Mouse (Mus musculus) layer of hippocampus, adult 11-12 months (tissue): Measurements from ENCODE around the gene Gna15.

Source experiments
- DNase-seq: peaks from one replicate; pipeline ENCODE4 v3.0.0; 2022; ENCODE audit warnings: low spot score

Gna15 gene

DNA sequence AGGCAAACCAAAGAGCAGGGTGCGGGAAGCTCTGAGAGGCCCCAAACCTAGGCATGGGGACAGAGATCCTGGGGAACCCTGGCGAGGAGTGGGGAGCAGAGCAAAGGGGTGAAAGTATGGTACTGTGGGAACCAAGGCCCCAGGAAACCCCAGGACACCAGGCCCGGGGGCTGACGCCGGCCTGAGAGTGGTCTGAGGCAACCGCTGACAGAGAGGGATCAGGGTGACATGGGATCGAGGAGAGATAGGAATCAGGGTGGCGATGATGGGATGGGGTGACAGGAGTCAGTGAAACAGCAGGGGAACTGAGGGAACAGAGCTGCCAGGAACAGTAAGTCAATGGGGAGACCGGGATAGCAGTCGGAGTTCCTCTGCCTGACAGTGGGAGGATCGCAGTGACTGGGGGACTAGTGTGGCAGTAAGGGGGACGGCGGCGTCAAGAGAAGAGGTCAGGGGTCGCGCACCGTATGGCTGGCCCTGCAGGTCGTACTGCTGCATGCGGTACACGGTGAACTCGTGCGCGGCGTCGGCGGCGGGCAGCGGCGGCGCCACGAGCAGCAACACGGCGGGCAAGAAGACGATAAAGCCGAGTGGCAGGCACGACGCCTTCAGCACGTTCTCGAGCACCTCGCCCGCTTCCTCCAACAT lies 28.3 kb downstream of the Gna15 start:
- peak; percentile 69 for DNase-seq

DNA sequence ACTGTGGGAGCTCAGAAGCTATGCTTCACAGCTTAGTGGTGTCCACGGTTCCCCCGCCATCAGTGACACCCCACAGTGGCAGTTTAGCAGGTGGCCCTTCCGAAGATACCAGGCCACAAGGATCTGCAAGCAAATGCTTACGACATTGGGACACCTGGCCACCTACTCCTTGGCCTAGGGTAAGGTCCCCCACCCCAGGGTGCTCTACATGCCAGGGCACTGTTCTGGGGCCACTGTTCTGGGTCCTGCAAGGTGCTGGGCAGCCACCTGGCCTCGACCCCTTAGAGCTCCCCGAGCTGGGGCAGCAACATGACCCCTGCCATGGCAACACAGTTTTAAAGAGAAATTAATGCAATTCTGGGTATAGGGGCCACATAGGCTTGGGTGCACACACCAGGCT lies 28.9 kb downstream of the Gna15 start:
- DNase-seq = no peak

DNA sequence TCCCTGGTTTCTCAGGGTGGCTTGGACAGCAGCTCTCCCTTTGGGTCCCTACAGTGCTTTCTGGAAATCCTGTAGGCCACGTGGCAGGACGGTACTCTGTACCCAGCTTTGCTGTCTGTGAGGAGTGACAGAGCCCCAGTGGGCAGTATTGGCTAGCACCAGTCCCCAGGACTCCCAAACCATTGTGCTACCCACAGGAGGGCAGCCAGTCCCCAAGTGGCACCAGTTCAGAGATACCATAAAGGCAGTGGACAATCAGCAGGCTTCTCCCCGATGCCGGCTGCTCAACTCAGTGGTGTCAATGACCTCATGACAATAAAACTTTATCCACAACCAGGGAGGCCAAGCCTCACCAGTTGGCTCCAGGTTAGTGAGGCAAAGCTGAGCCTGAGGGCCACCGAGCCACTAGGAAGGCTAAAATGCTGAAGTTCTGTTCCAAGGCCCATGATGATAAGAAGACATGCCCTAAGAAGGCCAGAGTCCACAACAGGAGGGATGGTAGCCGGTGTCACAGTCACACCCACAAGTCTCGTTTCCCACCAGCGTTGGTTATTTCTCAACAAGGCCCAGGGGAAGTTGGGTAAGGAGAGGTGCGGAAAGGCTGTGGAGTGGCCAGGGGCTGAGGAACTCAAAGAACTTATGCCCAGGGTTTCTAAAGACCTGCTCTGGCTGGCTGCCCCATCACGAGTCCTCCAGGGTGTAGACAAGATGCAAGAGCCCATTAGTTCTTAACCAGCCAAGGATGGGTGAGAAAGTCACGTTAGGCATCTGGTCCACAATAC lies 29.6 kb downstream of the Gna15 start:
- peak; percentile 31 for DNase-seq

DNA sequence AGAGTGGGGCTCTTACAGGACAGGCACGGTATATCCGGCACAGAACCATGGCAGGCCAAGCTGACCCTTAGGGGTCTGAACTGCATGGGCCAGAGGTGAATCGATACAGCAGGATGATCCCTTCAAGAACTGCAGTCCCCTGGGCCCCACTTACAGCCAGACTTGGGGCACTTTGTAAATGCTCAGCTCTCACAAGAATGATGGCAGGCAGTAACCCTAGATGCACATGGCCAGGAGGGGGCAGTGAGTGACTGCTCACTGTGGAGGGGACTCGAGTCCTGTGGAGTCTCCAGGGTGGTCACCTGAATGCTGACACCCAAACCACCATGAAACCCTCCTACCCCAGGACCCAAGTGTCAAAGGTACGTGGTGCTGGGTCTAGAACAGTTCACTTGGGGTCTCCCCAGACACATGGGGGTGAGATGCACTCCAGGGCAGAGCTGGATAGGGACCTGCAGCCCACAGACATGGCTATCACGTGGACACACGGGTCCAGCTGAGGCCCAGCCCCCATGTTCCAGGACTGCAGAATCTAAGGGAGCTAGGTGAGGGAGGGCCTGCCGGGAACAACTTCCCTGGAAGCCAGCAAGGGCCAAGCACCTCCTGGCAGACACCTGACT lies 30.3 kb downstream of the Gna15 start:
- DNase-seq = no peak

DNA sequence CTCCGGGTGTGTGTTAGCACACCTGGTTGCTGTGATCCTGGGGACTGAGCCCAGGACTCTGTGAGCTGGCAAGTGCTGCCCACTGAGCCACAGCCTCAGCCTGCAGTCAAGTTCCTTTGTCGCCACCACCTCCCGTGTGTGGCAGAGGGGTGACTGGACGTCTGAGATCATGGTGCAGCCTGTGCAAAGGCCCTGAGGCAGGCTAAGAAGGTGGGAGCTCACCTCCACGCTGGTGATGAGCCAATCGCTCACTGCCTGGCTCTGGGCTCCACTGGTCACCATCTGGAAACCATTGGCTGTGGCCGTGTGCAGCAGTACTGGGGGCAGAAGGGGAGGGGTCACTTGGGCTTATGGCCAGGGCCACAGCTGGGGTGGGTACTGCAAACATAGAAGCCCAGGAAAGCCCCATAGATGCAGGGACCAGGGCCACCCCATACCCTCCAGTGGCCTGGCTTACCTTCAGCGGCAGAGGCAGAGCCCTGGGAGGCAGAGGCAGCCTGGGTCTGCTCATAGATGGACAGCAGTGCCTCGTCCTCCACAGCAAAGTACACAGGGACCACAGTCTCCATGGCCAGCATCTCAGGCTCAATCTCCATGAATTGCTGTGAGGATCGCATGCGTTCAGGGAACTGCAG lies 31.3 kb downstream of the Gna15 start:
- no peak for DNase-seq

DNA sequence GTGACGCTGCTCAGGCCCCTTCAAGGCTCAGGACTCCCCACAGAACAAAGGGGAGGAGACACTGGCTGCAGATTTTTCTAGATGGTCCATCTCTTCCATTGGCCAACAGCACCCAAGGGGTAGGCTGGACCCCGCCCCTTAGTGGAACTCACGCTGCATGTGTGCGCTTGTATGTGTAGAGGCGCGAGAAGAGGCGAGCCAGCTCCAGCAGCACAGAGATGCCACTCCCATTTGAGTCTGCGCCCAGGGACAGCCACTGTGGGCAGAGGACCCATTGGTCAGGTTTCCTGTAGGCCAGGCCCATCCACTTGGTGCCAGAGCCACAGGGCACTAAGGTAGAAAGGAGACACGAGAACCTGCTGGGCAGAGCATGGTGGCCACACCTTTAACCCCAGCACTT lies 33.0 kb downstream of the Gna15 start:
- DNase-seq = no peak

DNA sequence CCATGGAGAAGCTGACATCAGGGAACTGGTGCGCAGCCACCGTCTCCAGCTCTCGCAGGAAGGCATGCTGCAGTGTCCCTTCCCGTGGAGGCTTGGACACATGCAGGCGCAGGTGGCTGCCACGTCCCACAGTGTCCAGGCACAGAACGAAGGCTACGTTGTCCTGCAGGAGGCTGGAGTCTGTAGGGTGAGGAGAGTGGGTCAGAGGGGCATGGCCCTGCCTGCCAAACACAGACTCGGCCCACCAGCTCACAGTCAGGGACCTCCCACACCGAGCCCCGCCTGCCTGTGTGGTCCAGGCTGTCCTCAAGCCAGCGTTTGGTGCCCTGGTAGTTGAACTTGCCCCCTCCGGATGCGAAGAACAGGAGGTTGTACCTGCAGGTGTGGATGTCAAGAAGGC lies 34.1 kb downstream of the Gna15 start:
- no peak for DNase-seq

DNA sequence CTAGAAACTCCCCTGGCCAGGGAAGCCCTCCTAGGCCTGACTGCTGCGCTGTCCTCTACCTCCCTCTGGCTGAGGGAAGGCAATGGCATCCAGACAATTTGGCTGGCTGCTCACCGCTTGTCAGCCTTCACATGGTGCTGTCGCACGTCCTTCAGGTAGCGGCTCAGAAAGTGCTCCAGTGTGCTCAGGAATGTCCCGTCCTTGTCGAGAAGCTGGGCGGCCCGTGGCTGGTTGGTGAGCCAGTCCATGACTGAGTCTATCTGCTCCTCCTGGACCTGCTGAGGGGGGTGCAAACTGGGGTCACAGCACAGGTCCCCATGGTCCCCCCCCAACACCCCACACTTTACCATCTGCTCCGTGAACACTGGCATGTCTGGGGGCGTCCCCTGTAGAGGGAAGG lies 35.9 kb downstream of the Gna15 start:
- DNase-seq = no peak

DNA sequence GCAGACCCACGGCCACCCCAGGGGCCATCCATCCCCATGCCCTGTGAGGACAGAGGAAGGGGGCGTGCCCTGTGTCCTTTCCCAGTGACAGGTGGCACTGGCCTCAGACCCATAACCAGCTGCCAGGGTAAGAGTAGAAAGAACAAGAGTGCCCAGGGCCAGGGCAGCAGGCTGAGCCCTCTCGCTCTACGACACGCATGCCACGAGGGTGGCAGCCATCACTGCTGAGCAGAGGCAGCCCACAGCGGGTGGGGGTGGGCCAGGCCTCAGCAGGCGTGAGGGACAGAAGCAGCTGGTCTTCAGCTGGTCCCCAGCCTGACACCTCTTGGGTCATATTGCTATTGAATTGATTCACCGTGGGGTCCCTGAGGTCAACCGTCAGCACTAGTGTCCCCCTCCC lies 37.5 kb downstream of the Gna15 start:
- DNase-seq = no peak

DNA sequence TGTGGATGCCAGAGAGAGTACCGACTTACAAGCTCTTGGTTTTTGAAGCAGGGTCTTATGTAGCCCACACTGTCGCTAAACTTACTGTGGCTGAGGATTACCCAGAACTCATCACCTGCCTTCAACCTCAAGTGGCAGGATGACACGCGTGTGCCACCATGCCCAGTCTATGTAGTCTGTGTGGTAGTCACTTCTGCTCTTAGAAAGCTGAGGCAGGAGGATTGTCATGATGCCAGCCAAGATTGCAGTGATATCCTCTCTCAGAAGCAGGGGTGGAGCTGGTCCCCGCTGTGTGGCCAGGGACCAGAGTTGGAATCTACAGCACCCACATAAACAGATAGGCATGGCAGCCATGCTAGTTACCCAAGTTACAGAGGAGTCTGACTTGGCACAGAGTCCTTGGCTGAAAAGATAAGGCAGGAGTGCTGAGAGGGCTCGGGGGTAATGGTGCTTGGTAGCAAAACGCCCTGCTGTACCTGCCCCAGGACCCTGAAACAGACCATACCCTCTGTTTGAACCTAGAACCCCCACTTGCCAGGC lies 38.5 kb downstream of the Gna15 start:
- DNase-seq = no peak

DNA sequence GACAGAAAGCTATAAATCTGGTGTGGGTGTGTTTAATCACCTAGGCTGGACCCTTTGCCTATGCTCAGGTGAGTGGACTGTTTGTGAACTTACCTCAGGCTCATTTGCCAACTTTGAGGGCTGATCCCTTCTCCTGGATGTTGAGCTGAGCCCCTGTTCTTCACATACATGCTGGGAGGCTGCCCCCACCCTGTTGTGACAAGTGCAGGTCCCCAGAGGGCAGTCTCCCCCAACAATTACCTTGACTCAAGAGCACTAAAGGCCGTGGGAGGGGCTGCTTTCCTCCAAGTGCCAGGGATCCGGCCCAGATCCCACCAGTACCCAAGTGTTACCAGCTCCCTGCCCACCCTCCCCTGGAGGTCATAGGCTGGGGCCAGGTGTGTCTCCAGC lies 39.0 kb downstream of the Gna15 start:
- no peak for DNase-seq

DNA sequence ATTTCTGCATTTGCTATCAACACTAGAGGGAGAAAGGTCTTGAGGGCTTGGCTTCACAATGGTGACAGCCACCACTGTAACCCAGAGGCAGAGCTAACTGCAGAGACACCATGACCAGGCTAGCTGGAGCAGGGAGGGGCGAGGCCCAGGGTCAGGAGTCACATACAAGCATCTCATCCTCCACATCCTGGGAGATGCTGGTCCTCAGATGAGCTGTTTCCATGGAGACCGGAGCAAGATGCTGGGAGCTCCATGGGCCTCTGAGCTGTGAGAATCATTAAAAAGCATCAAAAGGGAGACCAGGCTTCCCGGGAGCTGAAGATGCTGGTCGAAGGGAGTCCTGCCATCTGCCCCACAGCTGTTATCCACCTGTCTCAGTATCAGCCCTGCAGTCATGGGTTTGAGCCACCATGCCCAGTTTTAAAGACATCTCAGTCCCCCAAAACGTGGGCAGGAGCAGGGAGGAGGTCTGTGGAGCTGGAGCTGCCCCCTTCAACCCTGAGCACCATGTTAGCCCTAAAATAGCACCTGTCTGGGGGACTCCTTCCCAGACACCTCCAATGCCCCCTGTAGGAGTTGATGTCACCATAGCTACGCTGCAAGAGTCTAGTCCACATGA lies 39.5 kb downstream of the Gna15 start:
- no peak for DNase-seq

DNA sequence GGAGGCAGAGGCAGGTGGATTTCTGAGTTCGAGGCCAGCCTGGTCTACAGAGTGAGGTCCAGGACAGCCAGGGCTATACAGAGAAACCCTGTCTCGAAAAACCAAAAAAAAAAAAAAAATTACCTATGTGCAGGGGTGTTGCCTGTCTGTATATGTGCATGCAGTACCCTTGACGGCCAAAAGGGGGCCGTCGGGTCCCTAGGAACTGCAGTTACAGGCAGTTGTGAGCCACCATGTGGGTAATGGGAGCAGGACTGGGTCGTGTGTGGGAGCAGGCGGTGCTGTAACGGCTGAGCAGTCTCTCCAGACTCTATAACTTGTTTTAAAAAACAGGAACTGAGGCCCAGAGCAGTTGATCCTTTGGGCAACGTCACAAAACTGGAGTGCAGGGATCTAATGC lies 40.0 kb downstream of the Gna15 start:
- DNase-seq = peak; percentile 68

DNA sequence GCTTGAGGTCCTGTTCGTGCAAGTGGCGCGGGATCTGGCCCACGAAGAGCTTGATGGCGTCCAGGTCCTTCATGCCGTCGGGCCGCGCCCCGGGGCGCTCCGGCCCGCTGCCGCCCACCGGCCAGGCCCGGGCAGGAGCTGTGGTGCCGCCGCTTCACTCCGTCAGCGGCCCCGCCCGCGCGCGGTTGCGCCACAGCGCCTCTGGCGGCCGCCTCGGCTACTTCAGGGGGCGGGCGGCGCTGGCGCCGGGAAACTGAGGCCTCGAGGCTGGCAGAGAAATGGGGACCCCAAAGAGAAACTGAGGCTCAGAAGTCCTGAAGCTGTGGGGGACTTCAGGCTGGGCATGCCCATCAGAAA lies 41.5 kb downstream of the Gna15 start, which contains the start of gene Celf5:
Gene Celf5 (minus strand): TSS at position 177 of the 357 bp plus-strand sequence.
- peak; percentile 67 for DNase-seq

DNA sequence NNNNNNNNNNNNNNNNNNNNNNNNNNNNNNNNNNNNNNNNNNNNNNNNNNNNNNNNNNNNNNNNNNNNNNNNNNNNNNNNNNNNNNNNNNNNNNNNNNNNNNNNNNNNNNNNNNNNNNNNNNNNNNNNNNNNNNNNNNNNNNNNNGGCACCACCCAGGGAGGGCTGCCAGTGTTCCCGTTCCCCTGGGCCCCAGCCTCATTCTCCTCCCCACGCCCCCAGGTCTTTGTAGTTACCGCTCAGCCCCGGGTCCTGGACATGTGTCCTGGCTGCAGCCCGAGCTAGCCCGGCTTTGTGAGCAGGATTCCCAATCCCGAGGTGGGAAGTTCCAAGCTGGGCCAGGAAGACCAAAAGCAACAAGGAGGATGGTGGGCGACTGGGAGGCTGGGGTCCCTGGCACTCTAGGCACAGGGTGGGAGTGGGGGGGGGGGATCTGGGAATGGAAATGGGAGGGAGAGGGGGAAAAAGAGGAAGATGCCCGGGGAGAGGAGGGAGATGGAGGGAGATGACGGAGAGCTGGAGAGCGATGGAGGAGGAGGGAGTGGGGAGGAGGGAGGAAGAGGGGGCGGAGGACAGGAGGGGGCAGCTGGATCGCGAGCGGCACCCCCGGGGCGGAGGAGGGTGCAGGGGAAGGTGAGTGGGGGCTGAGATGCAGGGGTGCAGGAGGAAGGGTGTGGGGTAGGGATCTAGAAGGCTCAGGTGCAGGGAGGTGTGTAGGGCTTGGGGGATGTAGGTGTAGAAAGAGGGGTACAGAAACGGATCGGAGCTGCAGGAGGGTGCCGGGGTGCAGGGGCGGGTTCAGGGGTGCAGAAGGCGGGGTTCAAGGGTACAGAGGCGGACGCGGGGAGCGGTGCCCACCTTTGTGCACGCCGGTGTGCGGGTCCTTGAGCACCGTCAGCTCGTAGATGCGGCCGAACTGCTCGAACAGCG lies 42.2 kb downstream of the Gna15 start:
- DNase-seq = no peak

DNA sequence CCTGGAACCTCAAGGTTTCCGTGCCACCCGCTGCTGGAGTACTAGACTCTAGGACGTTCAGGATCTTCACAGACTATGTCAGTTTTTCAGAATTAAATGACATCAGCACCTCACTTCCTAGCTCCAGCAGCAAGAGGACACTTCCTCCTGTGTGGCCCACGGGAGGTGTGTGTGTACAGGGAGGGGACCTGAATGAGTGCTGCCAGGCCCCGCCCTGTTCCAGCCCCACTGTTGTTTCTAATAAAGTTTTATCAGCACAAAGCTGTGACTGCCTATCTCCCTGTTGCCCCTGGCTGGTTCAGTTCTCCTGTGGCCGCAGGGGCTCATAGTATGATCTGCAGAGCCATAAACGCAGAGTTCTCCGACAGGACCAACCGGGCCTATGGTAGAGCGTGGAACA lies 49.6 kb downstream of the Gna15 start:
- no peak for DNase-seq

DNA sequence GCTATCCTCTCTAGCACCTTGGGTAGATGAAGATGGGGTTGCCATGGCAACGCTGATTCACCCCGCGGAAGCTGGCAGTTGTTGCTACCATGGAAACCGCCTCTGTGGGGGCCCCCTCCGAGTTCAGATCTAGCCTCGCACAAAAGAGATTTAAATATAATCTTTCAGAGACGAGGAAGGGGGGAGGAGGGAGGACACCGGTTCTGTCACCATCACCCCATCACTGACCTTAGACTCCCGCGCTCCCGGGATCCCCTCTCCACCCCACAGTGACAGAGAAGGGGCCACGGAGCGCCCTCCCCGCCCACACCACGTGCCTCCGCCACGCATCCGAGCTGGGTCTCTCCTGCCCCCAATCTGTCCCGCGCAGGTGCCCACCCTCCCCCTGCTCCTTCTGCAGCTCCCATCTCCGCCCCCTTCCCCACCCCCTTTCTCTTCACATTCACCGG lies 51.0 kb downstream of the Gna15 start:
- DNase-seq = peak; percentile 93

DNA sequence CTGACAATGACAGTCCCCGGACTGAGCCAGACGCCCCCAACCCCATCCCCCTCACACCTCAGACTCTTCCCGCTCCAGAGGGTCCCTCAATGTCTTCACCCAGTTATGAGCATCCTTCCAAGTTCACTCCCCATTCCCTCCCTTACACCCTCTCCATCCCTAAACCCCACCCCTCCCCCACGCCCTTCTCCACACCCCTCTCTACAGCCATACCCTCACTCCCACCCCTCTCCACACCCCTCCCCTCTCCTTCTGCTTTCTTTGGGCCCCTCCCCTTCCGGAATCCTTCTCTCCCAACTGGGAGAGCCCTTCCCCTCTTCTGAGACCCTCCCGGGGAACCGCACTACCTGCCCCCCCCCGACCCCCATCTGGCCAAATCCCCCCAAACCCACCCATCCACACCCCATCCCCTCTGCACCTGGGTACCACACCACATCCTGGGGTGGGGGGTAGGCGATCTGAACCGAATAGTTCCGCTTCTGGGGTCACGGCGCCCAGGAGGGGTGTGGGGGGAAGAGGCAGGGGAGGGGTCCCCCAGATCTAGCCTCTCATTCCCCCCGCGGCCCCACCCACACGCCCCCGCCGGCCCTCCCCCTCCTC lies 51.5 kb downstream of the Gna15 start:
- no peak for DNase-seq

DNA sequence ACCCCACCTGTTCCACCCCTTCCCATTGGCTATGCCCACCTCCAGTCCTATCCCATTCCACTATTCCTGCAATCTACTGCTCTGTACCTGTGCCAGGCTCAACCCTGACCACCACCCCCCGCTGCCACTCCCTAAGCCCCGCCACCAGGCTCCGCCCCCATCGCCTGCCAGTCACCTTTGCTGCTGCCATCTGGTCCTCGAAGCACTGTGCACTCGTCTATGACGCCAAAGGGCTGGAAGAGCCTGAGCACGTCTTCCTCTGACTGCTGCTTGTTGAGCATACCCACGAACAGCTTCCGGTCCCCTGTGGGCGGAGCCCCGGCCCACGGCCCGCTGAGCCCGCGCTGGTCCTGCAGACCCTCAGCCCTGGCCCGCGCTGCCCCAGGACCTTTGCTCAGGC lies 53.6 kb downstream of the Gna15 start:
- DNase-seq = no peak

DNA sequence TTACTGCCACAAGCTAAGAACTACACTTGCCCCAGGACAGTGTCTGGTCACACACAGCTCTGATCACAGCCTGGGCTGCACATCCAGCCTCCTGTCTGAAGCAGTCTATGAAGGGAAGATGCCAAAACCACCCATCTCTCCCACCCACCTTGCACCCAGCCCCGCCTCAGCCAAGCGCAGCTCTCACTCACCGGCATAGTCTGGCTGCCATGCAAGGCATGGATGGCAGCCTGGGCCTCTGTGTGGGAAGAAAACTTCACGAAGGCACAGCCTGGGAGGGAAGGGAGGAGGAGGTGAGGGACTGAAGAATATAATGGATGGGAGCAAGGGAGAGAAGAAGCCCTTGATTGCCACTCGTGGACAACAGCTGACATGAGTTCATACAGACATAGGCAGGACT lies 54.8 kb downstream of the Gna15 start:
- no peak for DNase-seq
